Mouse (Mus musculus) limb, embryonic 11.5 days (tissue): ENCODE data around the gene Arsg. TPM values are rescaled to one million over a fixed set of nuclear protein-coding genes. Genes with fewer than 3 reads are reported as not detected.

Experiments
- ATAC-seq: fragments of 200-750 bp; cut with Nextera tagmentation; 2 replicates; pipeline ENCODE4 v1.8.0; 2017; ENCODE audit warnings: low read depth; ENCODE audit not compliant: insufficient number of reproducible peaks, low FRiP score, low TSS enrichment
- DNase-seq: peaks from one replicate; pipeline ENCODE4 v3.0.0-alpha.2; 2015; ENCODE audit warnings: low spot score
- H3K27ac ChIP-seq: fragments of 300-500 bp; sonication (generic); replicated peaks from 2 replicates; pipeline ENCODE4 v1.5.1; 2014; ENCODE audit warnings: low read depth, mild to moderate bottlenecking, low read length
- H3K27me3 ChIP-seq: fragments of 300-500 bp; sonication (generic); 2 replicates; pipeline ENCODE4 v1.6.1; 2014; ENCODE audit warnings: mild to moderate bottlenecking, low read length, mixed read lengths; ENCODE audit not compliant: control insufficient read depth, insufficient read depth
- H3K36me3 ChIP-seq: fragments of 300-500 bp; sonication (generic); 2 replicates; pipeline ENCODE4 v1.6.1; 2014; ENCODE audit warnings: mild to moderate bottlenecking, low read length, moderate library complexity, mixed read lengths; ENCODE audit not compliant: control insufficient read depth, insufficient read depth
- H3K4me1 ChIP-seq: fragments of 300-500 bp; sonication (generic); 2 replicates; pipeline ENCODE4 v1.6.1; 2014; ENCODE audit warnings: low read length, mixed read lengths; ENCODE audit not compliant: control insufficient read depth, insufficient read depth
- H3K4me2 ChIP-seq: fragments of 300-500 bp; sonication (generic); 2 replicates; pipeline ENCODE4 v1.6.1; 2014; ENCODE audit warnings: low read depth, mild to moderate bottlenecking, moderate library complexity; ENCODE audit not compliant: severe bottlenecking
- H3K4me3 ChIP-seq: fragments of 300-500 bp; sonication (generic); 2 replicates; pipeline ENCODE4 v1.5.1; 2014; ENCODE audit warnings: low read depth, low read length
- H3K9ac ChIP-seq: fragments of 300-500 bp; sonication (generic); 2 replicates; pipeline ENCODE4 v1.6.1; 2014; ENCODE audit warnings: mild to moderate bottlenecking, low read length
- H3K9me3 ChIP-seq: fragments of 300-500 bp; sonication (generic); 2 replicates; pipeline ENCODE4 v1.6.1; 2016; ENCODE audit warnings: low read length; ENCODE audit not compliant: control insufficient read depth
- WGBS: fragments of 180-500 bp; shearing (Covaris S2); extraction: QIAGEN DNeasy Blood & Tissue Kit; methylation state at CpG from one replicate; pipeline ENCODE4 v1.1.7; 2014; 5-methylcytosine and 5-hydroxymethylcytosine counted together
- polyA plus RNA-seq: library from polyadenylated mRNA; unstranded; fragments of >200 nt; fragmentation: Nextera tagmentation; extraction: Ambion mirVana; gene quantifications from 2 replicates; pipeline ENCODE4 v1.2.1, GENCODE M21; 2014

Gene Arsg
- polyA plus RNA-seq, 1 experiment from 2014 or later, result 1.6 TPM

DNA sequence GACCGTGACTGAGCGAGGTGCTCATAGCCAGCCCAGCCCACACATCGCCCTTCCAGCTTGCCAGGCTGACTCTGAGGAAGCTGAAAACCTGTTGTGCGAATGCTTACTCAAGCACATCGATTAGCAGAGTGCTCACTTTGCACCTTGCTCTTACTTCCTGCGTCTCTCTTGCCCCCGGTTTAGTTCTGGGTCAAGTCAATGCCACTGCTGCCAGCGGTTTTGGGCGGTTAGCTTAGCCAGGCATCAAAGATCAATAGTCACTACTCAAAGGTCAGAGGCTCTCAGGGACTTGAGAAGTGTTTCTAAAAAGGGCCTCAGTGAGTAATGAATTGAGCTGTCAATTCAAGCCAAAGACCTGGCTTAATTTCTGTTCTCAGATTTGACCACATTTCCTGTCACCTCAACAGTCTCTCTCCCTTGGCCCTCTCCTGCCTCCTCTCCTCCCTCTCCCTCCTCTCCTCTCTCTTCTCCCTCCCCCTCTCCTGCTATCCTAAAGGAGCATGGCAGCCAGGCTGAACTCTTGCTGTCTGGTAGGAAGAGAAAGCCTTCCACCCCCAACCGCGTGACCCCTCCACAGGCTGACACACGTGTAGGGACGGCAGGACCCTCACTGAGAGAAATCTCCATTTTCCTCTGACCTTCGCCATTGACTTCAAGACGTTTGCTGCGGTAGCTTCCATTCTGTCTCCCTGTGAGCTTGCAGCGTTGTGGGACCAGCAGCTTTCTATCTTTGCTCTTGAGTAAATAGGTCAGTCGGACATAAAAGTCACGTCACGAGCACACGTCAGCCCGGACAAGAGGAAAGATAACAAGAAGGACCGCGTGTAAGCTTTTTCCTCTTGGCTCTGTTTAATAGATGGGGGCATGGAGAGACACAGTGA is 22.0 kb downstream of the Arsg start:
- H3K27me3 ChIP-seq, result no peaks in the 10 kb centered on the region
- WGBS, result 36% methylated on average over 24 of the region's 24 CpGs
- no peak overlapping the region for H3K9ac ChIP-seq
- H3K36me3 ChIP-seq, result no peaks in the 10 kb centered on the region
- H3K27ac ChIP-seq, result no peak overlapping the region
- DNase-seq (no peak), ATAC-seq (no peak)
- peaks cover 4% of the 10 kb centered on the region; the same call in 1 of the 2 replicates for H3K4me1 ChIP-seq
- H3K9me3 ChIP-seq, result no peaks in the 10 kb centered on the region
- H3K4me3 ChIP-seq, result no peak overlapping the region
- no peak overlapping the region for H3K4me2 ChIP-seq

DNA sequence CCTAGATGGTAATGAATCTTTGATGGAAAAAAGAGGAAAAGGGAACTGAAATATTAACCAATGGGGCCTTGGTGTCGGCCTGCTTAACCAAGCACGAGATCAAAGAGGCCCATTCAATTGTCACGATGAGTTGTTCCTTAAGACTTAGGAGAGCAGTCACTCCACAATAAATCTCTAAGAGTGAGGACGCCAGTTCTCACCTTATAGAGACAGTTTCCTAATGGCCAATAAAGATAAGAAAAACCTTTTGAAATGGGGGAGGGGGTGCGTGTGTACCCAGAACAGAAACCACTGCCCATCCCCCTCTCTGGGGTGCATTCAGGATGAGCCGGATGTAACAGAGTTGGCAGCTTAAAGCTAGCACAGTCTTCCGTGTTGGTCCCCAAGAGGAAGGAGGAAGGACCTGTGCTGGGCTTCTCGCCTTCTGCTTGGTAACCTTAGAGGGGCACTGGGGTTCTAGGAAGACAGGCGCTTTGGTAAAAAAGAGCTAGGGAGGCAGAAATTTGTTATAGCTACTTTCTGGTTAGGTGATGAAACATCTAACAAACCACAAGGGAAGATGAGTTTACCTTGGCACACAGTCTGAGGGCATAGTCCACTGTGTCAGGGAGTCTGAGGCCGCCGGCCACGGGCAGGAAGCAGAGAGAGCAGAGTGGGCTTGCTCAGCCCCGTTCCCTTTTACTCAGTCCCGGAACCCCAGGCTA is 22.7 kb downstream of the Arsg start:
- peaks cover 4% of the 10 kb centered on the region; the same call in 1 of the 2 replicates for H3K4me1 ChIP-seq
- no peak overlapping the region for H3K9ac ChIP-seq
- WGBS, result 43% methylated on average over 14 of the region's 14 CpGs
- H3K27ac ChIP-seq, result no peak overlapping the region
- no peaks in the 10 kb centered on the region for H3K27me3 ChIP-seq
- H3K4me2 ChIP-seq, result no peak overlapping the region
- H3K9me3 ChIP-seq, result no peaks in the 10 kb centered on the region
- no peak overlapping the region for H3K4me3 ChIP-seq
- no peak for ATAC-seq
- no peaks in the 10 kb centered on the region for H3K36me3 ChIP-seq
- DNase-seq, result no peak

DNA sequence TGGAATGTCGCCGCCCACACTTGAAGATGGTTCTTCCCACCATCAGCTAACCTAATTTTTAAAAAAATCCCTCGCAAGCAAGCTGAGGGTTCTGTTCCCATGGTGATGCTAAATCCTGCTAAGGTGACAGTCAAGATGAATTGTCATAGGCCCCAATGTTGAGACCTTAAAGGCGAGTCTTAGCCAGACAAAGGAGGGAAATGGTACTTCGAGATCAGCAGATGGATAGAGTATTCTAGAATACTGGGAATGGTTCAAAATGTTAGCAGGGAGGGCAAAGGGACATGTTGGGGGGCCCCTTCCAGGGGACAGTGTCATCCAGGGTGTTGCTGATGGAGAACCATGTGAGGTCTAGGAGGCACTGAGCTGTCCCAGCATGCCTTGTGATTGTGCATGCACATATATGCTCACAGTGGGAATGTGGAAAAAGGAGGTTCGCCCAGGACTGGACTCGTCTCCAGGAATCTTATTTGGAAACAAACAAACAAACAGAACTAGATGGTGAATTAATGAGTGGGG is 23.4 kb downstream of the Arsg start:
- Histone ChIP-seq H3K36me3 (no peaks in the 10 kb centered on the region), H3K27me3 (no peaks in the 10 kb centered on the region), H3K27ac (no peak overlapping the region), H3K9me3 (no peaks in the 10 kb centered on the region), H3K4me3 (no peak overlapping the region), H3K4me1 (peaks cover 4% of the 10 kb centered on the region; the same call in 1 of the 2 replicates), H3K9ac (no peak overlapping the region), H3K4me2 (no peak overlapping the region)
- DNase-seq (no peak), ATAC-seq (no peak)
- 87% methylated on average over 7 of the region's 7 CpGs for WGBS

- H3K9ac ChIP-seq, result no peak overlapping the region
- ATAC-seq (no peak), DNase-seq (no peak)
- H3K4me1 ChIP-seq, result peaks cover 4% of the 10 kb centered on the region; the same call in 1 of the 2 replicates
- H3K36me3 ChIP-seq, result no peaks in the 10 kb centered on the region
- no peak overlapping the region for H3K27ac ChIP-seq
- H3K27me3 ChIP-seq, result no peaks in the 10 kb centered on the region
- no peaks in the 10 kb centered on the region for H3K9me3 ChIP-seq
- H3K4me2 ChIP-seq, result no peak overlapping the region
- WGBS, result 61% methylated on average over 6 of the region's 6 CpGs
- no peak overlapping the region for H3K4me3 ChIP-seq
These were observed 24.0 kb downstream of the Arsg start for GRCm38 (mm10) chr11:109496996-109497714.

DNA sequence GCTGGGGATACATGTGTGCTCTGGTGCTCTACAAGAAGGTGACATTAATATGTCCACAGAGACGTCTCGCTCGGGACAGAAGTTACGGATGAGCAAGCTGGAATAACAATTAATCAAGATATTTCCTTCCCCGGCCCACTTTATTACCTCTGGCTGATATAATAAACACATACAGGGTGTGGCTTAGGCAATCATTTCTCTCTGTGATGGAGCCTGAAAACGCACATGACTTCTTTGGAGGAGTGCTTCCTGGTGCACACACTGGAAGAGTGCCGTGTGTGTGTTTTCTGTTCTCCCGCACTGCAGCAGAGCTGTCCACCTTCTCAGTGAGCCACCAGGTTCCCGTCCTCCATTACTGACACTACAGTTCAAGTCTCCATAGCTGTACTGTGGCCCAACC is 24.8 kb downstream of the Arsg start:
- no peaks in the 10 kb centered on the region for H3K27me3 ChIP-seq
- peaks cover 4% of the 10 kb centered on the region; the same call in 1 of the 2 replicates for H3K4me1 ChIP-seq
- H3K4me2 ChIP-seq, result no peak overlapping the region
- H3K9me3 ChIP-seq, result no peaks in the 10 kb centered on the region
- DNase-seq, result no peak
- H3K4me3 ChIP-seq, result no peak overlapping the region
- H3K27ac ChIP-seq, result no peak overlapping the region
- H3K9ac ChIP-seq, result no peak overlapping the region
- no peak for ATAC-seq
- H3K36me3 ChIP-seq, result no peaks in the 10 kb centered on the region
- 80% methylated on average over 9 of the region's 9 CpGs for WGBS

DNA sequence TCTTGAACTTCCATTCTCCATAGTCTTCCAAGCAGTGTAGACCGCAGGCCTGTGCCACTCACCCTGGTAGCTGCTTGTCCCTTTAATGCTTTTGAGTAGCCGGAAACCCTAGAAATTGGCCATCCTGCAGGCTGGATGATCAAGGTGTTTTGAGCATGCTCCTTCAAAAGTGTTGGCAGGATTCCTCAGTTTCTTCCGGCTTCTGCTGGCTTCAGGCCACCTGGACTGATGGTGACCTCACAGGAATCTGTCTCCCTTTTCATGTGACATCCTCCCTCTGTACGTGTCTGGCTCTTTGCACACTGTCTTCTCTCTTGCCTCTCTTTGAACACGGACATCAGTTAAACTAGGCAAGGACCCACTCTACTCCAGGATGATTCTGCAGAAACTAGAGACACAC is 27.0 kb downstream of the Arsg start:
- ATAC-seq (no peak), DNase-seq (no peak)
- no peak overlapping the region for H3K27ac ChIP-seq
- H3K9ac ChIP-seq, result no peak overlapping the region
- H3K4me1 ChIP-seq, result no peaks in the 10 kb centered on the region
- WGBS, result 90% methylated on average over 5 of the region's 5 CpGs
- no peaks in the 10 kb centered on the region for H3K36me3 ChIP-seq
- no peaks in the 10 kb centered on the region for H3K9me3 ChIP-seq
- H3K4me3 ChIP-seq, result no peak overlapping the region
- H3K27me3 ChIP-seq, result no peaks in the 10 kb centered on the region
- no peak overlapping the region for H3K4me2 ChIP-seq

GRCm38 (mm10) chr11:109504977-109505376 is 31.8 kb downstream of the Arsg start:
- no peak overlapping the region for H3K27ac ChIP-seq
- no peaks in the 10 kb centered on the region for H3K27me3 ChIP-seq
- H3K4me1 ChIP-seq, result 0 out of 2 replicates have a peak, but pooled peaks cover 2% of the 10 kb centered on the region
- DNase-seq (no peak), ATAC-seq (no peak)
- H3K36me3 ChIP-seq, result no peaks in the 10 kb centered on the region
- 81% methylated on average over 9 of the region's 9 CpGs for WGBS
- H3K9me3 ChIP-seq, result no peaks in the 10 kb centered on the region
- H3K4me2 ChIP-seq, result no peak overlapping the region
- no peak overlapping the region for H3K4me3 ChIP-seq
- H3K9ac ChIP-seq, result no peak overlapping the region

- Histone ChIP-seq H3K4me1 (0 out of 2 replicates have a peak, but pooled peaks cover 2% of the 10 kb centered on the region), H3K27ac (no peak overlapping the region), H3K9ac (no peak overlapping the region), H3K4me3 (no peak overlapping the region), H3K36me3 (no peaks in the 10 kb centered on the region), H3K4me2 (no peak overlapping the region), H3K27me3 (no peaks in the 10 kb centered on the region), H3K9me3 (no peaks in the 10 kb centered on the region)
- DNase-seq (no peak), ATAC-seq (no peak)
- 93% methylated on average over 4 of the region's 4 CpGs for WGBS
These were observed 32.6 kb downstream of the Arsg start for GRCm38 (mm10) chr11:109505823-109506222.
